Mouse (Mus musculus) limb, embryonic 12.5 days (tissue): ENCODE results near the gene Clcnkb. TPM values are rescaled to one million over a fixed set of nuclear protein-coding genes. Genes with fewer than 3 reads are reported as not detected.

ENCODE experiments used
- ATAC-seq: fragments of 200-750 bp; cut with Nextera tagmentation; 2 replicates; pipeline ENCODE4 v1.8.0; 2017; ENCODE audit warnings: low read depth, moderate TSS enrichment; ENCODE audit not compliant: insufficient number of reproducible peaks, insufficient read depth, low FRiP score, low TSS enrichment
- H3K27ac ChIP-seq: fragments of 300-500 bp; sonication (generic); 2 replicates; pipeline ENCODE4 v1.5.1; 2016; ENCODE audit warnings: mild to moderate bottlenecking, moderate library complexity
- H3K27me3 ChIP-seq: fragments of 300-500 bp; sonication (generic); 2 replicates; pipeline ENCODE4 v1.6.1; 2016; ENCODE audit warnings: mild to moderate bottlenecking, moderate library complexity
- H3K36me3 ChIP-seq: fragments of 300-500 bp; sonication (generic); 2 replicates; pipeline ENCODE4 v1.6.1; 2016; ENCODE audit warnings: mild to moderate bottlenecking, moderate library complexity
- H3K4me1 ChIP-seq: fragments of 300-500 bp; sonication (generic); replicated peaks from 2 replicates; pipeline ENCODE4 v1.6.1; 2016
- H3K4me2 ChIP-seq: fragments of 300-500 bp; sonication (generic); 2 replicates; pipeline ENCODE4 v1.6.1; 2016; ENCODE audit warnings: mild to moderate bottlenecking, moderate library complexity
- H3K4me3 ChIP-seq: fragments of 300-500 bp; sonication (generic); replicated peaks from 2 replicates; pipeline ENCODE4 v1.5.1; 2016; ENCODE audit warnings: mild to moderate bottlenecking
- H3K9ac ChIP-seq: fragments of 300-500 bp; sonication (generic); replicated peaks from 2 replicates; pipeline ENCODE4 v1.6.1; 2016; ENCODE audit warnings: mild to moderate bottlenecking, moderate library complexity
- H3K9me3 ChIP-seq: fragments of 300-500 bp; sonication (generic); 2 replicates; pipeline ENCODE4 v1.6.1; 2016; ENCODE audit warnings: mild to moderate bottlenecking, moderate library complexity
- whole genome bisulfite sequencing: fragments of 180-500 bp; shearing (Covaris S2); methylation state at CpG from one replicate; pipeline ENCODE4 v1.1.7; 2016; 5-methylcytosine and 5-hydroxymethylcytosine counted together
- polyA plus RNA-seq: library from polyadenylated mRNA; unstranded; fragments of >200 nt; fragmentation: Nextera tagmentation; extraction: Ambion mirVana; gene quantifications from 2 replicates; pipeline ENCODE4 v1.2.1, GENCODE M21; 2016

The Clcnkb gene
- not detected in 2 replicates for polyA plus RNA-seq

- 64% methylated on average over 7 of the region's 7 CpGs for WGBS
These were observed at the start of gene Clcnkb for GRCm38 (mm10) chr4:141415924-141416323. Gene Clcnkb, minus strand, starts transcription at chr4:141416014.

GRCm38 (mm10) chr4:141464722-141465121 is 48.9 kb upstream of the Clcnkb start:
- WGBS, result 77% methylated on average over 16 of the region's 16 CpGs
- Histone ChIP-seq H3K36me3 (peaks cover 96% of the 10 kb centered on the region), H3K27me3 (no peaks in the 10 kb centered on the region), H3K4me1 (no peaks in the 10 kb centered on the region), H3K4me3 (no peak overlapping the region), H3K9ac (no peak overlapping the region), H3K4me2 (no peak overlapping the region), H3K27ac (no peak overlapping the region), H3K9me3 (no peaks in the 10 kb centered on the region)
- no peak for ATAC-seq

More at GRCm38 (mm10) chr4:141415924-141416323, at the start of gene Clcnkb:
- no peak within 1 kb of the TSS for H3K4me3 ChIP-seq
- no peak within 1 kb of the TSS for H3K4me2 ChIP-seq
- H3K27me3 ChIP-seq, result peaks cover 14% of the 10 kb centered on the region
- no peak for ATAC-seq
- no peak within 1 kb of the TSS for H3K9ac ChIP-seq
- H3K27ac ChIP-seq, result no peak within 1 kb of the TSS
- H3K9me3 ChIP-seq, result no peaks in the 10 kb centered on the region
- no peaks in the 10 kb centered on the region for H3K36me3 ChIP-seq
- H3K4me1 ChIP-seq, result peaks cover 12% of the 10 kb centered on the region

GRCm38 (mm10) chr4:141463472-141463871 is 47.7 kb upstream of the Clcnkb start:
- Histone ChIP-seq H3K27me3 (no peaks in the 10 kb centered on the region), H3K4me2 (no peak overlapping the region), H3K27ac (no peak overlapping the region), H3K4me3 (no peak overlapping the region), H3K4me1 (peaks cover 8% of the 10 kb centered on the region), H3K9ac (no peak overlapping the region), H3K36me3 (peaks cover 90% of the 10 kb centered on the region), H3K9me3 (no peaks in the 10 kb centered on the region)
- ATAC-seq, result no peak
- 86% methylated on average over 14 of the region's 14 CpGs for WGBS

GRCm38 (mm10) chr4:141461576-141461975 is 45.8 kb upstream of the Clcnkb start:
- H3K4me3 ChIP-seq, result no peak overlapping the region
- H3K4me2 ChIP-seq, result no peak overlapping the region
- no peaks in the 10 kb centered on the region for H3K9me3 ChIP-seq
- no peak overlapping the region for H3K27ac ChIP-seq
- H3K9ac ChIP-seq, result no peak overlapping the region
- H3K4me1 ChIP-seq, result peaks cover 18% of the 10 kb centered on the region
- WGBS, result 94% methylated on average over 12 of the region's 12 CpGs
- H3K36me3 ChIP-seq, result peaks cover 71% of the 10 kb centered on the region
- no peaks in the 10 kb centered on the region for H3K27me3 ChIP-seq
- no peak for ATAC-seq

DNA sequence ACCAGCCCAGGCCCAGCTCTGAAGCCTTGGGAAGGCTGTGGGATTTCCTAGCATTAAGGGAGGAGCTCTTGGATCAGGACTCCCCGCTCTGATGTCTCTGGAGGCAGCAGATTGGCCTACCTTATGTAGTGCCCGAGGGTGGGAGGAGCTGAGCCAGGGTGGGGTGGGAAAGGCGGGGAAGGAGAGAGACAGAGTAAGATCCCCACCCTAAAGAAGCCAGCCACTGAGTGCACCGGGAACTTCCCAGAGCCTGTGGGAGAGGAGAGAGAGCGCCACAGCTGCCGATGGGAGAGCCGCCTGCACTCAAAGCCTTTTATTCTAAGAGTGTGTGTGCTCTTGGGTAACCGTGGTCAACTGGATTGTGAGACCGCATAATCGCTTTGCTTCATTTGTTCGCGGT is 45.3 kb upstream of the Clcnkb start:
- no peak overlapping the region for H3K4me2 ChIP-seq
- no peak for ATAC-seq
- no peaks in the 10 kb centered on the region for H3K9me3 ChIP-seq
- WGBS, result 78% methylated on average over 12 of the region's 12 CpGs
- peaks cover 18% of the 10 kb centered on the region for H3K4me1 ChIP-seq
- no peak overlapping the region for H3K9ac ChIP-seq
- no peak overlapping the region for H3K27ac ChIP-seq
- no peaks in the 10 kb centered on the region for H3K27me3 ChIP-seq
- peaks cover 69% of the 10 kb centered on the region for H3K36me3 ChIP-seq
- H3K4me3 ChIP-seq, result no peak overlapping the region

- WGBS, result 93% methylated on average over 4 of the region's 4 CpGs
These were observed 44.7 kb upstream of the Clcnkb start for GRCm38 (mm10) chr4:141460481-141460880.

DNA sequence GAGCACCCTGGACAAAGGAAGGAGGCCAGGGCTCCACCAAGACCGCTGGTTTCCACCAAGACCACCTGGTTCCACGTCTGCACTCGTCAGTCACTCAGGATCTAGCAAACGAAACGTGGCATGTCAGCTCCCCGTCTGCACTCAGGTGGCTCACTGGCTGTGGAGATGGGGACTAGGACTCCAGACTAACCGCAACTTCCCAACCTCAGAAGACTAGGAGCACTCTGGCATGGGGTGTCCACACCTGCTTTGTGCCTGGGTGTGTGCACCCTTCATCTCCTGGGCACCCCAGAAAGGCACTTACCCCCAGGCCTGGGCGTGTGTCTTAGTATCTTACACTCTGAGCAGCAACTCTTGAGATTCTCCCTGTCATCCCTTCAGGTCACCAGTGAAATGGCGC is 44.0 kb upstream of the Clcnkb start:
- Histone ChIP-seq H3K36me3 (peaks cover 61% of the 10 kb centered on the region), H3K9me3 (no peaks in the 10 kb centered on the region), H3K9ac (no peak overlapping the region), H3K27me3 (no peaks in the 10 kb centered on the region), H3K27ac (no peak overlapping the region), H3K4me2 (no peak overlapping the region), H3K4me1 (peaks cover 23% of the 10 kb centered on the region), H3K4me3 (no peak overlapping the region)
- no peak for ATAC-seq
- 86% methylated on average over 9 of the region's 9 CpGs for WGBS

More at GRCm38 (mm10) chr4:141460481-141460880, 44.7 kb upstream of the Clcnkb start:
- Histone ChIP-seq H3K4me2 (no peak overlapping the region), H3K4me3 (no peak overlapping the region), H3K27me3 (no peaks in the 10 kb centered on the region), H3K36me3 (peaks cover 64% of the 10 kb centered on the region), H3K9ac (no peak overlapping the region), H3K9me3 (no peaks in the 10 kb centered on the region), H3K4me1 (peaks cover 18% of the 10 kb centered on the region), H3K27ac (no peak overlapping the region)
- no peak for ATAC-seq

- H3K27me3 ChIP-seq, result no peaks in the 10 kb centered on the region
- WGBS, result 71% methylated on average over 3 of the region's 3 CpGs
- peaks cover 57% of the 10 kb centered on the region for H3K36me3 ChIP-seq
- H3K9me3 ChIP-seq, result no peaks in the 10 kb centered on the region
- peaks cover 26% of the 10 kb centered on the region for H3K4me1 ChIP-seq
- H3K9ac ChIP-seq, result peak overlapping the region; percentile 13; the same call in 1 of the 2 replicates
- no peak overlapping the region for H3K4me3 ChIP-seq
- peak overlapping the region; percentile 77 for H3K27ac ChIP-seq
- no peak for ATAC-seq
- no peak overlapping the region for H3K4me2 ChIP-seq
These were observed 43.1 kb upstream of the Clcnkb start for GRCm38 (mm10) chr4:141458888-141459287.

DNA sequence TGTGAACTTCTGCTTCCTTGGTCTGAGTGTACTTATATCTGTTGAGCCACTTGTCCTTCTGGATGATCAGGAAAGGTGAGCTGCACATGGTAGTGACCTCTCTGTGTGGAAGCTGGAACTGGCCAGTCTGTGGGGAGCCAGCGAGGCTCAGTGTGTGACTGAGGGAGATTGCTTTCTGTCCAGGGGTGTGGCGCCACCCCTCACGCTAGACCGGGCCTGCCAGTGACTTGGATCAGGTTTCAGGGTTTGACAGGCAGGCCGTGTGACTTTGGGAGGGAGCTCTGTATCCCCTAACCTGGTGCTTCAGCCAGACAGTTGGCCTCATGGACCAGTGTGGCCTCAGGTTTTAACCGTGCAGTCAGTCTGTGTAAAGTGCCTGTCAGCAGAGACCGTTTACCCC is 42.4 kb upstream of the Clcnkb start:
- Histone ChIP-seq H3K36me3 (peaks cover 57% of the 10 kb centered on the region), H3K4me2 (0 out of 2 replicates have a peak overlapping the region, but pooled peaks have one; percentile 2)

GRCm38 (mm10) chr4:141456193-141456938 is 40.6 kb upstream of the Clcnkb start:
- no peak overlapping the region for H3K9ac ChIP-seq
- no peak overlapping the region for H3K4me3 ChIP-seq
- no peak overlapping the region for H3K4me2 ChIP-seq
- H3K4me1 ChIP-seq, result peaks cover 26% of the 10 kb centered on the region
- WGBS, result 91% methylated on average over 14 of the region's 14 CpGs
- ATAC-seq, result no peak
- peaks cover 57% of the 10 kb centered on the region for H3K36me3 ChIP-seq
- H3K9me3 ChIP-seq, result no peaks in the 10 kb centered on the region
- H3K27me3 ChIP-seq, result no peaks in the 10 kb centered on the region
- no peak overlapping the region for H3K27ac ChIP-seq

More for the DNA sequence above, 42.4 kb upstream of the Clcnkb start:
- no peak overlapping the region for H3K4me3 ChIP-seq
- no peaks in the 10 kb centered on the region for H3K9me3 ChIP-seq
- peaks cover 26% of the 10 kb centered on the region for H3K4me1 ChIP-seq
- no peaks in the 10 kb centered on the region for H3K27me3 ChIP-seq
- H3K9ac ChIP-seq, result 0 out of 2 replicates have a peak overlapping the region, but pooled peaks have one; percentile 35
- H3K27ac ChIP-seq, result peak overlapping the region; percentile 77
- WGBS, result 4% methylated on average over 7 of the region's 7 CpGs
- ATAC-seq, result peak; percentile 43; the same call in 1 of the 2 replicates

GRCm38 (mm10) chr4:141455526-141455925 is 39.7 kb upstream of the Clcnkb start:
- no peak overlapping the region for H3K4me3 ChIP-seq
- no peaks in the 10 kb centered on the region for H3K27me3 ChIP-seq
- ATAC-seq, result no peak
- no peak overlapping the region for H3K4me2 ChIP-seq
- no peaks in the 10 kb centered on the region for H3K9me3 ChIP-seq
- H3K9ac ChIP-seq, result no peak overlapping the region
- no peak overlapping the region for H3K27ac ChIP-seq
- 91% methylated on average over 4 of the region's 4 CpGs for WGBS
- H3K4me1 ChIP-seq, result peaks cover 26% of the 10 kb centered on the region
- peaks cover 61% of the 10 kb centered on the region for H3K36me3 ChIP-seq
